Mouse (Mus musculus): ENCODE measurements at regions not wholly inside any gene's neighbourhood (a gene's known extent, or its start where the extent isn't known, plus 50 kb on each side); places are given as distances from the start of the nearest gene placed in this dataset.
A peak's percentile ranks its signal among the peaks of the same experiment; 100 is the strongest.

- H3K27ac ChIP-seq (ENCODE audit: low read depth, low read length): no peak overlapping the region
- DNase-seq (ENCODE audit: low spot score) (peak; percentile 25), ATAC-seq (replicated peaks; ENCODE audit: low FRiP score) (no peak)
- no peaks in the 10 kb centered on the region for H3K9me3 ChIP-seq (ENCODE audit: control insufficient read depth, low read length)
- no peaks in the 10 kb centered on the region for H3K36me3 ChIP-seq (ENCODE audit: control insufficient read depth, insufficient read depth, low read length)
- H3K9ac ChIP-seq (ENCODE audit: low read depth, low read length): no peak overlapping the region
- H3K4me1 ChIP-seq (replicated peaks; ENCODE audit: control insufficient read depth, insufficient read depth, low read length): no peaks in the 10 kb centered on the region
- no peak overlapping the region for H3K4me2 ChIP-seq
- no peaks in the 10 kb centered on the region; the same call in 1 of the 2 replicates for H3K27me3 ChIP-seq (replicated peaks; ENCODE audit: control insufficient read depth, insufficient read depth, low read length)
- H3K4me3 ChIP-seq (ENCODE audit: low read depth, low read length): no peak overlapping the region
- 66% methylated on average over 12 of the region's 12 CpGs for WGBS
These were observed 225.5 kb downstream of the Zfp36l1 start for GRCm38 (mm10) chr12:79887225-79887886.

GRCm38 (mm10) chr12:79886494-79886893 lies 226.3 kb downstream of the Zfp36l1 start:
- WGBS: 77% methylated on average over 3 of the region's 3 CpGs

GRCm38 (mm10) chr12:79885286-79885685 lies 227.5 kb downstream of the Zfp36l1 start:
- H3K9me3 ChIP-seq (ENCODE audit: control insufficient read depth, low read length): no peaks in the 10 kb centered on the region
- 58% methylated on average over 2 of the region's 2 CpGs for WGBS
- H3K27me3 ChIP-seq (replicated peaks; ENCODE audit: control insufficient read depth, insufficient read depth, low read length): no peaks in the 10 kb centered on the region; the same call in 1 of the 2 replicates
- H3K4me2 ChIP-seq: no peak overlapping the region
- H3K4me1 ChIP-seq (replicated peaks; ENCODE audit: control insufficient read depth, insufficient read depth, low read length): peaks cover 2% of the 10 kb centered on the region; the same call in 1 of the 2 replicates
- H3K4me3 ChIP-seq (ENCODE audit: low read depth, low read length): no peak overlapping the region
- no peak overlapping the region for H3K27ac ChIP-seq (ENCODE audit: low read depth, low read length)
- no peaks in the 10 kb centered on the region for H3K36me3 ChIP-seq (ENCODE audit: control insufficient read depth, insufficient read depth, low read length)
- ATAC-seq (replicated peaks; ENCODE audit: low FRiP score) (no peak), DNase-seq (ENCODE audit: low spot score) (no peak)
- no peak overlapping the region for H3K9ac ChIP-seq (ENCODE audit: low read depth, low read length)

More at GRCm38 (mm10) chr12:79886494-79886893, 226.3 kb downstream of the Zfp36l1 start:
- Histone ChIP-seq H3K9me3 (ENCODE audit: control insufficient read depth, low read length) (no peaks in the 10 kb centered on the region), H3K4me3 (ENCODE audit: low read depth, low read length) (no peak overlapping the region), H3K4me1 (replicated peaks; ENCODE audit: control insufficient read depth, insufficient read depth, low read length) (no peaks in the 10 kb centered on the region; the same call in 1 of the 2 replicates), H3K27ac (ENCODE audit: low read depth, low read length) (no peak overlapping the region), H3K4me2 (no peak overlapping the region), H3K27me3 (replicated peaks; ENCODE audit: control insufficient read depth, insufficient read depth, low read length) (no peaks in the 10 kb centered on the region; the same call in 1 of the 2 replicates), H3K9ac (ENCODE audit: low read depth, low read length) (no peak overlapping the region), H3K36me3 (ENCODE audit: control insufficient read depth, insufficient read depth, low read length) (no peaks in the 10 kb centered on the region)
- ATAC-seq (replicated peaks; ENCODE audit: low FRiP score) (no peak), DNase-seq (ENCODE audit: low spot score) (no peak)

GRCm38 (mm10) chr12:79883651-79884050 lies 229.2 kb downstream of the Zfp36l1 start:
- 82% methylated on average over 4 of the region's 4 CpGs for WGBS

DNA sequence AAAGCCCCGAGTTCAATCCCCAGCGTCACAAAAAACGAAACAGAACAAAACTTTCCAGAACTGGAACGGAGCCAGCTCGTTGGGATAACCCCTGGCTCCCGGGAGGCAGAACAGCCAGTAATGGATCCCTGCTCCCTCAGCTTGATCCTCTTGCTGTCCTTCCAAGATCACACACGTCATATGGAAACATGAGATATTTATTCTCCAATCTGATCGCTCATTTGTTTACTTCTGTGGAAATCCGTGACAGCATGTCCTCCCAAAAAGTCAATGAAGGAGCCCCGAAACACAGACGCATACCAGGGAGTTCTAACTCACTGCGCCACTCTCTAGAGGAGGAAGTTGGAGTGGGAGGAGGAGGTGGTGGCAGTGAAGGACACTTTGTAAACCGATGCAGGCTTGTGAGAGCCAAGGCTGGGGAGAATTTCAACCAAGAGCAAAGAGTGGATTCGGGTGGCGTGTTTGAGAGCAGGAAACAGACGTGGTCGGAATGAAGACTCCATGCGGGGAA lies 232.0 kb downstream of the Zfp36l1 start:
- 58% methylated on average over 18 of the region's 18 CpGs for WGBS
- Histone ChIP-seq H3K9ac (ENCODE audit: low read depth, low read length) (no peak overlapping the region), H3K27ac (ENCODE audit: low read depth, low read length) (no peak overlapping the region), H3K36me3 (ENCODE audit: control insufficient read depth, insufficient read depth, low read length) (no peaks in the 10 kb centered on the region), H3K4me1 (replicated peaks; ENCODE audit: control insufficient read depth, insufficient read depth, low read length) (peaks cover 8% of the 10 kb centered on the region), H3K4me2 (no peak overlapping the region), H3K4me3 (ENCODE audit: low read depth, low read length) (no peak overlapping the region), H3K27me3 (replicated peaks; ENCODE audit: control insufficient read depth, insufficient read depth, low read length) (no peaks in the 10 kb centered on the region; the same call in 1 of the 2 replicates), H3K9me3 (ENCODE audit: control insufficient read depth, low read length) (no peaks in the 10 kb centered on the region)
- ATAC-seq (replicated peaks; ENCODE audit: low FRiP score) (no peak), DNase-seq (ENCODE audit: low spot score) (no peak)

More at GRCm38 (mm10) chr12:79883651-79884050, 229.2 kb downstream of the Zfp36l1 start:
- Histone ChIP-seq H3K4me1 (replicated peaks; ENCODE audit: control insufficient read depth, insufficient read depth, low read length) (peaks cover 8% of the 10 kb centered on the region), H3K4me3 (ENCODE audit: low read depth, low read length) (no peak overlapping the region), H3K36me3 (ENCODE audit: control insufficient read depth, insufficient read depth, low read length) (no peaks in the 10 kb centered on the region), H3K27me3 (replicated peaks; ENCODE audit: control insufficient read depth, insufficient read depth, low read length) (no peaks in the 10 kb centered on the region; the same call in 1 of the 2 replicates), H3K27ac (ENCODE audit: low read depth, low read length) (no peak overlapping the region), H3K9me3 (ENCODE audit: control insufficient read depth, low read length) (no peaks in the 10 kb centered on the region), H3K4me2 (no peak overlapping the region), H3K9ac (ENCODE audit: low read depth, low read length) (no peak overlapping the region)
- ATAC-seq (replicated peaks; ENCODE audit: low FRiP score): no peak
- no peak for DNase-seq (ENCODE audit: low spot score)

DNA sequence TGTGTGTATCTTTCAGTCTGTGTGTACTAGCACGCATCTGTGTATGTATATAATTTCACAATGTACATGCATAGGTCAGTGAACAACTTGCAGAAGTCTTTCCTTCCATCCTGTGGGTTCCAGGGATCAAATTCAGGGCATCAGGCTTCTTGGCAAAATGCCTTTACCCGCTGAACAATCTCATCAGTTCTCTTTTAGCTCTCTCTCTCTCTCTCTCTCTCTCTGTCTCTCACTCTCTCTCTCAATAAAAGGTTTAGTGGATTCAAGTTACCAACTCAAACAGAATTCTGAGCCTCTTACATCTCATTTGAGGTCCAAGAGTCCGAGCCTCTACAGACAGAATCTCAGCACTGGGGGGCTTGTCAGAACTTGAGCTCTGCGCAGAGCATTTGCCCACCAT lies 232.5 kb downstream of the Zfp36l1 start:
- H3K36me3 ChIP-seq (ENCODE audit: control insufficient read depth, insufficient read depth, low read length): no peaks in the 10 kb centered on the region
- H3K4me2 ChIP-seq: no peak overlapping the region
- WGBS: 77% methylated on average over 4 of the region's 4 CpGs
- peaks cover 8% of the 10 kb centered on the region for H3K4me1 ChIP-seq (replicated peaks; ENCODE audit: control insufficient read depth, insufficient read depth, low read length)
- H3K4me3 ChIP-seq (ENCODE audit: low read depth, low read length): no peak overlapping the region
- ATAC-seq (replicated peaks; ENCODE audit: low FRiP score): no peak
- H3K9ac ChIP-seq (ENCODE audit: low read depth, low read length): no peak overlapping the region
- no peaks in the 10 kb centered on the region; the same call in 1 of the 2 replicates for H3K27me3 ChIP-seq (replicated peaks; ENCODE audit: control insufficient read depth, insufficient read depth, low read length)
- no peak overlapping the region; the same call in 1 of the 2 replicates for H3K27ac ChIP-seq (ENCODE audit: low read depth, low read length)
- H3K9me3 ChIP-seq (ENCODE audit: control insufficient read depth, low read length): no peaks in the 10 kb centered on the region
- DNase-seq (ENCODE audit: low spot score): no peak

DNA sequence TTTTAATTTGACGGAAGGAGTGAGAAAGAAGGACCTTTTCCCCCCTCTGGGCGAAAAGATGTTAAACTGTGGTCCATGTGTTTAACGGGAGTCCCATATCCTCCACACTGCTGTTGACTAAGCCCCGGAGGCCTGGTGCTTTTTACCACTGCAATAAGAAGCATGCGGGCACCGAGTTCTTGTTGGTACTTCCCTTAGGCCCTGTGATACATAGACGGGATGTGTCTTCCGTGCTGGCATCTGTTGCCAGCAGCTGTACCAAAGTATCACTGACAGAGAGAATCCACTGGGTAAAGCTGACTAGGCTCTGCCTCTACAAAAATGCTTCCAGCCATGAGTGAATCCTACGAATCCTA lies 232.9 kb downstream of the Zfp36l1 start:
- H3K27ac ChIP-seq (ENCODE audit: low read depth, low read length): peak overlapping the region; percentile 34; the same call in 1 of the 2 replicates
- peaks cover 8% of the 10 kb centered on the region for H3K4me1 ChIP-seq (replicated peaks; ENCODE audit: control insufficient read depth, insufficient read depth, low read length)
- H3K4me2 ChIP-seq: no peak overlapping the region
- no peak overlapping the region for H3K4me3 ChIP-seq (ENCODE audit: low read depth, low read length)
- no peaks in the 10 kb centered on the region; the same call in 1 of the 2 replicates for H3K27me3 ChIP-seq (replicated peaks; ENCODE audit: control insufficient read depth, insufficient read depth, low read length)
- no peak overlapping the region for H3K9ac ChIP-seq (ENCODE audit: low read depth, low read length)
- 75% methylated on average over 9 of the region's 9 CpGs for WGBS
- ATAC-seq (replicated peaks; ENCODE audit: low FRiP score): 0 out of 2 replicates have a peak, but pooled peaks have one; percentile 7
- H3K36me3 ChIP-seq (ENCODE audit: control insufficient read depth, insufficient read depth, low read length): no peaks in the 10 kb centered on the region
- no peak for DNase-seq (ENCODE audit: low spot score)
- H3K9me3 ChIP-seq (ENCODE audit: control insufficient read depth, low read length): no peaks in the 10 kb centered on the region

- Histone ChIP-seq H3K4me1 (replicated peaks; ENCODE audit: control insufficient read depth, insufficient read depth, low read length) (peaks cover 8% of the 10 kb centered on the region), H3K9ac (ENCODE audit: low read depth, low read length) (no peak overlapping the region), H3K27ac (ENCODE audit: low read depth, low read length) (peak overlapping the region; percentile 34; the same call in 1 of the 2 replicates), H3K4me2 (no peak overlapping the region), H3K9me3 (ENCODE audit: control insufficient read depth, low read length) (no peaks in the 10 kb centered on the region), H3K36me3 (ENCODE audit: control insufficient read depth, insufficient read depth, low read length) (no peaks in the 10 kb centered on the region), H3K4me3 (ENCODE audit: low read depth, low read length) (no peak overlapping the region), H3K27me3 (replicated peaks; ENCODE audit: control insufficient read depth, insufficient read depth, low read length) (no peaks in the 10 kb centered on the region; the same call in 1 of the 2 replicates)
- no peak for DNase-seq (ENCODE audit: low spot score)
- 51% methylated on average over 15 of the region's 15 CpGs for WGBS
- ATAC-seq (replicated peaks; ENCODE audit: low FRiP score): peak; percentile 34; the same call in 1 of the 2 replicates
These were observed 233.5 kb downstream of the Zfp36l1 start for GRCm38 (mm10) chr12:79879093-79879917.

Data from liver, embryonic 11.5 days (tissue).